Mouse (Mus musculus) layer of hippocampus, adult 9-10 months (tissue): ENCODE data around the gene Wdr26.

ENCODE experiments used
- DNase-seq: peaks from one replicate; pipeline ENCODE4 v3.0.0; 2022; ENCODE audit warnings: low spot score

Gene Wdr26

GRCm38 (mm10) chr1:181211920-181212633 is at the start of gene Wdr26:
Wdr26 (minus strand) TSS chr1:181212001.
- peak; percentile 71 for DNase-seq

DNA sequence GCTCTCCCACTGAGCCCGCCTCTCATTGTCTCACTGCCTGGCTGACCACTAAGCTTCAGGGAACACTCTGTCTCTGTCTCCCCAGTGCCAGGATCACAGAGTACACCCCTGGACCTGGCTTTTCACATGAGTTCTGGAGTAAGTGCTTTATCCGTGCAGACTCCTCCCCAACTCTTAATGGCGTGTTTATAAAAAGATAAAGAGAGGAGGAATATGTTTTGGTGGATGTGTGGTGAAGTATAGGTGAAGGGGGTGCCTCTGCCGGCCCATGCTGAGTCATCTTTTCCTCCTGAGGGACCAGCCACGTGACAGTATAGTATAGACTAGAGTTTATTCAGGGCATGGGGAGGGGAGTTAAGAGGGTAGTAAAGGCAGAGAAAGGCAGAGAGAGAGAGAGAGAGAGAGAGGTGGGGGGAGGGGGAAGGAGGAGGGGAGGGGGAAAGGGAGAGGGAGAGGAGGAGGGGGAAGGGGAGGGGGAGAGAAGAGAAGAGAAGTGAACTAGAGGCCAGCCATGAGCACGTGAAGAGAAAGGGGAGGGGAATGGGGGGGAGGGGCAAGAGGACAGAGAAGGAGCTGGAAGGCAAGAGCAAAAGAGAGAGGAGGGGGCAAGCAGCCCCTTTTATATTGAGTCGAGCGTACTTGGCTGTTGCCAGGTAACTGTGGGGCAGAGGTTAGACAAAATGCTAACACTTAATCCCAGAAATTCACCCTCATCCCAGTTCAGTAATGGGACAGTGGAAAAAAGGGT is 49.3 kb upstream of the Wdr26 start:
- DNase-seq = no peak

- no peak for DNase-seq
These were observed 48.6 kb upstream of the Wdr26 start for GRCm38 (mm10) chr1:181260422-181260821.

DNA sequence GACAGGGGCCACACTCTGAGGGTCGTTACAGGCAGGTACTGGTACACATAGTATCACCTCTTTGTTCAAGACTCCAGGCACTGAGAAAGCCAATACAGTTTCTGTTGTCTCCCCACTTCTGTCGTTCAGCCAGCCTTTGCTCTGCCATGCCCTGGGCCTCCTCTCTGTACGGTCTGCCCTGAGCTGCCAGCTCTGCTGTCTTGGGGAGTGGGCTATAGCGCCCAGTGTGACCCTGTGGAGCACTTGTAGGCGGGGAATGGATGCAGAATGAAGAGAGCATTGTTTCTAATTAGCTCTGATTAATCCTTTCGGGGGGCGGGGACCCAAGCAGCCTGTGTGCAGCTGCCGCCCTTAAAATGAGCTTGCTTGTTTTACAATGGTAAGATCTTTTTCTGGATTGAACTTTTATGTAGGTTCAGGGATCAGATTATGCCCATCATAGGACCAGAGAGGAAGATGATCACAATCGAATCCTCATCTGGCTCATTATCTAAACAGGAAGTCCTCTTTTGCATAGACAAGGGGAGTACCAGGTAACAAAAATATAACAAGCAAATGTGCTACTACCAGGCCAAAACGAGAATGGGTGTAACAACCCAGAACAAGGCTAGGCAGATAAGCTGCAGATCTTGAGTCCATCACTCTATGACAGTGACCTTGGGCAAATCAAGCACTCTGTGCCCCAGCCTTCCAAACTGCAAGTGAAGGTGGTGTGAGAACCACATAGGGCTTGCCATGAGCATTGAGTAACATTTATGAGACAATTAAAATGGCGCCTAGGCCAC is 48.0 kb upstream of the Wdr26 start:
- no peak for DNase-seq

DNA sequence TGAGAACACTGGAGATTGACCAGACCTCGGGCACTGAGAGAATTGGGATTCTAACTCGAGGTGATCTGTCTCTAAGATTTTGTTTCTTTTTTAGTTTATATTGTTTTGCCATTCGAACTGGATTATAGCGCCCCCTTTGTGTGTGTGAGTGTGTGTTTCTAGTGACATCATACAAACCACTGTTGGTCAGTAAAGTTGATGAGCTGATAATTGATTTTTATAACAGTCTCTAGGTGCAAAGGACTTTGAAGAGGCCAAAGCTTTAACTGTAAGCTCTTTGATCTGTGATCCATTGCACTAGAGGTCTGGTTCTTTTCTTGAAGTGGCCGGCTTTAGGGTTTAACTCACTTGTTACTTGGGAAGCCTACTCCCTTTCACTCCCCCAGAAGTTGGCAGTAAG is 47.3 kb upstream of the Wdr26 start:
- DNase-seq = no peak

DNA sequence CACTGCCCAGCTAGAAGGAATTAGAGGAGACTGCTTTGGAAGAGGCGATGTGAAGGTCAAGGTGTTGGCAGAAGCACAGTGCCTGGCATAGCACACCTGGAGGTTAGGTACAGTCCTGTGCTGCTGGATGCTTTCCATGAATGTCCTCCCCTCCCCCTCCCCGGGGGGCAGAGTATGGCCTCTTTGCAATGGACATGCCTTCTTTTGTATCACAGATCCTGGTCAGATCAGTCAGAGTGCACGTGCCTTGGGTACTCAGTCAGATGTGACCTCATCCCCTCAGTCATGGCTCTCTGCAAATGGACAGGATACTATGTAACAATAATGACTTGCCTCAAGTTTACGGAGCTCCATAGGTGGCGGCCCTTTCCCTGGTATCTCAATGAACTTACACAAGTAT is 46.8 kb upstream of the Wdr26 start:
- no peak for DNase-seq

DNA sequence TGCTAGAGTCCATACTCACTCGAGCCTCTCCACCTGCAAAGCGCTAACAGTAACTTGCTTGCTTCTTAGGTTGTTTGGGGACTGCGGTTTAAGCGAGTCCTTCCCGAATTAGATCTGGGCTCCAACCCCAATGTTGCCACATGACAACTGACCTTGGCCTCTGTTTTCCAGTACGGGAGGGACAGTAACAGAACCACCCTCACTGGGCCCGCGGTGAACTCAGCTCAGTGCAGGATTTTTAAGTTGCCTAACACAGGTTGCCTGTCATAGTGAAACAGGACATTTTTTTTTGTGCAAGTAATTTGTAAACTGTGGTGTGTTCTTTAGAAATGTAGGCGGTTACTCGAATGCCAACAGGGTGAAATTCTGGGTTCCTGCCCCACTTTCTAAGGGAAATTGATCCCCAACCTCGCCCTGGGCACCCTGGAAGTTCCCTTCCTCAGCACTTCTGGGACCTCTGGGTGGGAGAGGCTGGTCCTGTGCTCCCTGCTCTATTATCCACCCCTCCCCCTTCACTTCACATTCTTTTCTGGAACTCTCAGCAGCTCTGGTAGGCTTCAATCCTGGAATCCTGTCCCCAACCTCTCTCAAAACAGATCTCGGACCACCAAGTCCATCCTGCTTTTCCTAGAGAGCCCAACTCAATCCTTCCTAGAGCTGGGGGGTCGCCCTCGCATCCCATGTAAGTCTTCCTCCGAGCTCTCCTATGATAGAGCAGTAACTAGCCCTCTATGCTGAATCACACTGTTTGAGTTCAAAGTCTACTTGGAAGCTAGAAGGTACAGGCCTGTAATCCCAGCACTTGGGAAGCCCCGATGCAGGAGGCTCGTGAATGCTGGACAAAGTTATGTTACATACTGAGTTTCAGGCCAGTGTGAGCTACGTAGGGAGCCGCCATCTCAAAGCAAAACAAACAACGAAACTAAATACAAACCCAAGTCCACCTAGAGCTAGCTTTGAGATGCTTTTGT is 46.1 kb upstream of the Wdr26 start:
- no peak for DNase-seq

GRCm38 (mm10) chr1:181256689-181257584 is 45.1 kb upstream of the Wdr26 start:
- no peak for DNase-seq

DNA sequence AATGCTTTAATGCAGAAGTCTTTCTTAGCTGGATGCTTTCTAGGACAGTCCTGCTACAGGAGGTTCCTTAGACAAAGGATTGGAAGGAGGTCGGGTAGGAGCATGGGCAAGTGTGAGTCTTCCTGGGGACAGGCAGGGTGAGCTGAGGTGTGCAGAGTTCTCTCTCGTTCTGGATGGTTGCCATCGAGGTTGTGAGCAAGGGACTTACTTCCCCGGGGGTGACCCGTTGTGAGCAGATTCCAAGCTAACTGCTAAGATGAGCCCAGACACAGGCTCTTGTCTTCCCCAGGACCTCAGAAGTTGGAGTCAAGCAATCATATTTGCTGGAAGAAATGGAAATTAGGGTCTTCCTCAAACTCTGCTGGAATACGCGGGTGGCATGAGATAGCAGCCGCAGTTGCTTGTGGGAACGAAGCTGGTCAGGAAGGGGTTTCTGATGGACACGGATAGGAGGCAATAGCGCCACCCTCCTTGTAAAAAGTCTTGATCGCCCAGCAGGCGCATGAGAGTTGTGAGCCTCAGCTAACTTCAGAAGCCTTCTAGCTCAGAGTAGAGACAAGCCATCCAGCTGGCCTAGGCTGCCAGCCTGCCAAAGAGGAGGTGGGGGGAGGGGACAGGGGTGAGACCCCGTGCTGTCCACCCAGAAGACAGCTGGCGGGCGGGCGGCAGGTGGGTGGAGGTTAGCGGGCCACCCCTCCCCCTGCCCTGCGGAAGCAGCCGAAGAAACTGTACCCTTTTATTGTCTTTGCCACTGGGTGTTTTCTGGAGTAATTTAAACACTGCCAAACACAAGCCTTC is 44.3 kb upstream of the Wdr26 start:
- DNase-seq = no peak

- no peak for DNase-seq
These were observed 43.6 kb upstream of the Wdr26 start for GRCm38 (mm10) chr1:181255450-181255849.

DNA sequence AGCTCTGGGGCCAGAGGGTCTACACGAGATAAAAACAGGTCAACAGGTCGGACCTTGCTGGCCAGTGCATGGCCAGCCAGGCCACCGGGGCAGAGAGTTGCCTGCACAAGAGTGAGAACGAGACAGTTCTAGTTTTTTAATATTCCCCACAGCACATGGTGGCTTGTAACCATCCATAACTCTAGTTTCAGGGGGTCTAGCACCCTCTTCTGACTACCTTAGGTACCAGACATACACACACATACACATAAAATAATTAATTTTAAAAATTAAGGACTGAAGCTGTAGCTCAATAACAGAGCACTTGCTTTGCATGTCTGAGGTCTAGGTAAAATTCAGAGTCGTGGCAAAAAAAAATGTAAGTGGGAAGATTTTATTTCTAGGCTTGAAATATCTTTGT is 39.8 kb upstream of the Wdr26 start:
- DNase-seq = no peak

DNA sequence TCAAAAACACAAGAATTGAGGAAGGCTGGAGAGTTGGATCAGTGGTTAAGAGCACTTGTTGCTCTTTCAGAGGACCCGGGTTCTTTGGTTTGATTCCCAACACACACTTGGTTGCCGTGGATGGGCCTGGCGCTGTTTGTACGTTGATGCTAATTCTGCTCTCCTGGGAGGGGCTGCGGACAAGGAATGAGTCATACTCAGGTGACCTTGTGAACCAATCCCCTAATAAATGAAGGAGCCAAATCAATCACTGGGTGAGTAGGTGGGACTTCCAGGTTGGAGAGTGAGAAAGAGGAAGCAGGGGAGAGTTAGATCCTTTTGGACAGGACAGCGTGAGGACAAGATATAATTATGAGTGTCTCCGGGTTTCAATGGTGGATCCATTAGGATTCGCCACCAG is 39.2 kb upstream of the Wdr26 start:
- no peak for DNase-seq

DNA sequence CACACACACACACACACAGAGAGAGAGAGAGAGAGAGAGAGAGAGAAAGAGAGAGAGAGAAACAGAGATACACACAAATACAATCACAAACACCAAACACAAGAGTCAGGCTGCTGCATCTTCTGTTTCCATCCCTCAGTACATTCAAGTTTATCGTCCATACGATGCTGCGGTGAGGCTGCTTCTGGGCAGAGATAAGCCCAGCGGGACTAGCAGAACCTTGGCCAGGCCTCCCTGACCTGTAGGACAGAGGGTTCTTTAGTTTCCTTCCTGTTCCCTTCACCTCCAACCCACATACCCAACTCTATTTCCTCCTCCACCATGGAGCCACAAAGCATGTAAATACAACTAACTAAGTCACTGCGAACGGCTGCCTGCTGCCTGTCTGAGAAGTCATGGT is 37.7 kb upstream of the Wdr26 start:
- no peak for DNase-seq

DNA sequence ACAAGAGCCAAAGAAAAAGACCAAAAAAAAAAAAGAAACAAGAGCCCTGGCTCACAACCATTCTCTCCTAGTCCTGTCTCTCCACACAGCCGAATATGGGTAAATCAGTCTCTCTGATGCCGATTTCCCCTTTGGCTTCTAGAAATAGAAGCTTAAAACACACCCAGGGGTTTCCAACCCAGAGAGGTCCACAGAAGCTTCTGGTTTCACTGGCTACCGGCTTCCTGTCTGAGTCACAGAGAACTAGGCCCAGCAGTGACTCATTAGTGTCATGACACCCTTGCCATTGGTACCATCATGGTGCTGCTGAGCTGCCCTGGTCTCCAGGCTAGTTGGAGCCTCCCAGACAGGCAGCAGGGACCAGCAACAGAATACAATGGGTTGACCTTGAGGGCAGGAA is 35.4 kb upstream of the Wdr26 start:
- DNase-seq = no peak

DNA sequence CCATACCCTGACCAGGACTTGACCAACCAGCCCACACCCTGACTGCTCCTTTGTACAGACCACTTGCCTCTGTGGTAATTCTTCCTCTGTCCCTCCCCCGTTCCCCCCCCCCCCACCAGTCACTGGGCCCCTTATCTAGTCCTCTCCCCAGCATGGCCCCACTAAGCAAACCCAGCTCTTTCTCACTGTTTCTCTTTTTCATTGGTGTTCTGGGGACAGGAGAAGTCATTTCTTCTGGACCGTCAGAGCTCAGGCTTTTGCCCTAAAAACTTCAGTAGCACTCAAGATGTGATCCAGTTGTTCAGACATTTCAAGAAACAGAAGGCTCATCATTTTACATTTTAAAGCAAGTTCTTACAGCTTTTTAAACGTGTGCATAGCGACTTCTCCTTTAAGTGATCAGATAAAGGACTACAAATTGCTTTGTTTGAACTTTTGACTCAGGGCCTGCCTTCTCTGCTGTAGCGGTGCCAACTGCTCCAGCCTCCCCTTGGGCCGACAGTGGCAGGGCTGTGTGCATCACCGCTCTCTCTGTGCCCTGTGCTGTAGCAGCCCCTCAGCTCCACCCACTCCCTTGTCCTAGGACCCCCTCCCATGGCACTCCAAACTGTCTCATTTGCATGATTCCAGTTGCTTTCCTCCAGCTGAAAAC is 34.8 kb upstream of the Wdr26 start:
- no peak for DNase-seq

- no peak for DNase-seq
These were observed 34.0 kb upstream of the Wdr26 start for GRCm38 (mm10) chr1:181245554-181246486.

GRCm38 (mm10) chr1:181245067-181245466 is 33.3 kb upstream of the Wdr26 start:
- DNase-seq = no peak

DNA sequence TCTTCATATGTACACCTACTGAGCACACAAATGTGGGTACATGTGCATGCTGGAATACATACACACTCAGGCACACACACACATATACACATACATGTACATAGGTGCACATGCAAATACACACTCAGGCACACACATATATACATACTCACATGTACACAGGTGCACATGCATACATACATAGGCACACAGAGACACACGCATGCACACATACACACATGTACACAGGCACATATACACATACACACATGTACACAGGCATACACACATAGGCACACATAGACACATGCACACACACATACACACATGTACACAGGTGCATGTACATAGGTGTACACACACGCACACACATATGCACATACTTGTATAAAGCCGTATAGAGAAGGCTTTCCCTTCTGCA is 29.4 kb upstream of the Wdr26 start:
- DNase-seq = no peak
